Mouse (Mus musculus) CD4-positive helper T cell, adult 2 months (primary cell): Measurements from ENCODE around the gene Cdh3.

Experiments used
- DNase-seq: peaks from one replicate; pipeline ENCODE4 v3.0.0-alpha.2; 2012; ENCODE audit warnings: low read depth, missing footprints, low spot score

The Cdh3 gene

DNA sequence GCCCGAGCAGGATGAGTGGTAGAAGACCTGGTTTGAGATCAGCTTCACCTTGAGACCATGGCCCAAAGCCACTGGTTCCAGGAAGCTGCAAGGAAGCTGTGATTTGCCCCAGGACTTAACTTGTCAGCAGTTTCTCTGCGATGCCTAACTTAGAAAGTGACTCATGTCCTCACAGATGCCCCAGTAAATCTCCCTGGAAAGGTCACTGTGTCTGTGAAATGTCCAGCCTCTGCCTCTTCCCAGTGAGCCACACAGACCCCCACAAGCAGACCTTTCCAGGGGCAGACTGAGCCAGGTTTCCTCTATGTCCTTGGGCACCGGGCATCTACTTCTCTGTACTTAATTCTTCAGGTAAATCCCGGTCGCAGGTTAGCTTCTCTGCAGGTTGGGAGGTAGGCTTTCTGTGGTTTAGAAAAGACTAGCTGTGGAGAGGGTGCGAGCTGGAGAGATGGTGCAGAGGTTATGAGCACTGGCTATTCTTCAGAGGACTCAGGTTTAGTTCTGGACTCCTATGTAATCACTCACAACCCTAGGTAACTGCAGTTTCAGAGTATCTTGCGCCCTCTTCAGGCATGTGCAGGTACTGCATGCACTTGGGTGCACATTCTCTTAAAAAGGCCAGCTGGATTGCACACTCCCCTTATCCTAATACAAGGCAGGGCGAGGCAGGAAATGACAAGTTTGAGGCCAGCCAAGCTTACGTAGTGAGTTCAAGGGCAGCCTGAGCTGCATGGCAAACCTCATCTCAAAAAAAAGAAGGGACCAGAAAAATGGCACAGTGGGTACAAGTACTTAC lies 16.7 kb downstream of the Cdh3 start:
- DNase-seq: no peak

DNA sequence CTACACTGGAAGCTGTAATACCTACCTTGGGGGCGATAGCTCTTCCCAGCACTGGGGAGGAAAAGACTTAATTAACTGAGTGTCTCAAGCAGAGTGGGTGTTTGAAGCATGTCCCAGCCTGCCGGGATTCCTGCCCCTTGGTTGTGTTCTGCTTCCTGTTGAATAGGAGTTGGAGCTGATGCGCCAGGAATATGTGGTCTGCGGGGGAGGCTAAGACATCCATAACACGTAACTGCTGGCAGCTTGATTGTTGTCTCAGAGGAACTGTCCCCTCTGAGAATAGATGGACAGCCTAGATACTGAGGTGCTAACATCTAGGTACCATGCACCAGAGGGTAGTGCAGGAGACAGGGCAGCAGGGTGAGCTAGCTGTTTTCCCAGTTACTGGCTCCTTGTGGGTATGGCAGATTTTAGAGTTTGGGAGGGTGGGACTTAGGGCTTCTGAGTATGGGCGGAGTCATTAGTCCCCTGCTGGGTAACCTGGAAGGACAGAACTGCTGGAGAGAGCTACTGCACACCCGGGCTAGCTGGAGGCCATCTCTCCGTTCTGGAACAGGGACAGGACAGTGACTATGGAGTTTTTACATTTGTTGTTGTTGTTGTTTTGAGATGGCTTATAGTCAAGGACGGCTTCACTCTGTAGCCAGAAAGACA lies 18.0 kb downstream of the Cdh3 start:
- no peak for DNase-seq

DNA sequence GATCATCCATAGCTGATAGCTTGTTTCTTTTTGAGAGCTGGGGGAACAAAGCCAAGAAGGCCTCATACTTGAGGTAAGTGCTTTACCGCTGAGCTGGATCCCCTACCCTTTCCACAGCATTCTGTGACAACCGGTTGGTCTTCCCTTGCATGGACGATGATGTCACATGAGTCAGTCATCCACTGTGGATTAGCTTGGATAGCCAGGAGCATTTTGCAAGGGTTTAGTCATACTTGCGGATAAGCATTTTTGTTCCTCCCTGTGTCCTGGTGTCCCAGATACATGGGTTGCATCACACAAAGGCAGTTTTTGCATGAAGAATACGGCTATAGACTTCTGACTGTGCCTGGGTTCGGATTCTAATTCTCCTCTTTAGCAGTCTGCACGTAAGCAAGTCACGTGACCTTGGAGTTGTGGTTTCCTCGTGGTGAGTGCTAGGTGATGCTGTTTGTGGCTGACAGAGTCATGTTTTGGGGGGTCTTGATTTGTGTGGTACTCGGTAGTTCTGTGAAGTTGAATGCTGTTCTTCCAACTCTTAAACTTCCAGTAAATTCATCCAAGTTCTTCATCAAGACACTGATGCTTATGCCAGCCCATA lies 19.3 kb downstream of the Cdh3 start:
- DNase-seq: no peak

- peak; percentile 13 for DNase-seq
Measured at GRCm38 (mm10) chr8:106530566-106530965, 19.9 kb downstream of the Cdh3 start.

GRCm38 (mm10) chr8:106533709-106534108 lies 23.0 kb downstream of the Cdh3 start:
- no peak for DNase-seq

GRCm38 (mm10) chr8:106534449-106534848 lies 23.8 kb downstream of the Cdh3 start:
- peak; percentile 69 for DNase-seq

DNA sequence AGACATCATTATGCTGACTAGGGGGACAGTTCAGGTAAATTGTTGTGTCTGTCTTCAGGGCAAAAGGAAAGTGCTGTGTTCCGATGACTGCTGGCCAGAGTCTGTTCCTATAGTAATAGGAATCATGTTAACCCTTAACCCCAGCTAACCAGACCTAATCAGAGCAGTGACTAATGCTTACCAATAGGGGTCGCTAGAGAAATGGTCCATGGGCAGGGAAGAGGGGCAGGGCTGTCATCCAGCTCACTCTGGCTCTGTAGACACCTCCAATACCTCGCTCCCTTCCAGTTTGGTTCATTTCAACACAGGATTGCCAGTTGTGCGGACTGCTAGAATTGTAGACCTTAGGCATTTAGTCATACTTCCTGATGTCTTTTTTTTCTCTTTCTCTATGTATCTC lies 24.8 kb downstream of the Cdh3 start:
- DNase-seq: peak; percentile 18

DNA sequence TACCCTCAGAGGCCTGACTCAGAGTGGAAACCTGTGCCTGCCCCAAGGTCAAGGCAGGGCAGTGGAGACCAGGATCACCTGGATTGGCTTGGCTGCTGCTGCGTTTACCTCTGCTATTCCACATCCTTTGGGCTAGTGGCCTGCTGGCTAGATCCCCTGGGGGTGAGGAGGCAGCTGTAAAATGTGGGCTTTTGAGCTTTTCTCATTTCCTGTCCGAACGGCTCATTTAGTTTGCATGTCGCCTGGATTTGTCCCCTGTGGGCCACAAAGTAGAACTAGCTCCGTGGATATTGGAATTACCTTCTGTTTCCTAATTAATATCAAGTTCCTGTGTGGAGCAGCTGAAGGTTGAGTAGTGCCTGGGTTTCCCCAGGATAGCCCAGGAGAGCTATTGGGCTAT lies 28.5 kb downstream of the Cdh3 start:
- no peak for DNase-seq

GRCm38 (mm10) chr8:106541002-106541401 lies 30.3 kb downstream of the Cdh3 start:
- DNase-seq: no peak

DNA sequence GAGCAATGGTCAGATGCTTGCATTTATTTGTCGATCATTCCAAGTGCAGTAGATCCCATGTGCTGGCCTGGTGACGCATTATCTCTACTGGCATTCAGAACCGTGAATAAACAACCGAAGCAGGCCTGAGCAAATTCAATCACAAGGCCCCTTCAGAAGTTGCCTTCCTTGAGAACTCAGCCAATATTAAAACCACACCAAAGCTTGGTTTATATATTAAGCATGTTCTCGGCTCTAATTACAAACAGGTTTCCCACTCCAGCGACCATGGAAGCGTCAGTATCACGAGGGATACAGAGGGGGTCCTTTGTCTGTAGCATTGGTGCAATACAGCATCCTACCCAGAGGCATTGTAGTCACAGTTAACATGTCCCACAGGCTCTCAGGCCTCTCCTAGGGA lies 32.4 kb downstream of the Cdh3 start:
- DNase-seq: no peak

DNA sequence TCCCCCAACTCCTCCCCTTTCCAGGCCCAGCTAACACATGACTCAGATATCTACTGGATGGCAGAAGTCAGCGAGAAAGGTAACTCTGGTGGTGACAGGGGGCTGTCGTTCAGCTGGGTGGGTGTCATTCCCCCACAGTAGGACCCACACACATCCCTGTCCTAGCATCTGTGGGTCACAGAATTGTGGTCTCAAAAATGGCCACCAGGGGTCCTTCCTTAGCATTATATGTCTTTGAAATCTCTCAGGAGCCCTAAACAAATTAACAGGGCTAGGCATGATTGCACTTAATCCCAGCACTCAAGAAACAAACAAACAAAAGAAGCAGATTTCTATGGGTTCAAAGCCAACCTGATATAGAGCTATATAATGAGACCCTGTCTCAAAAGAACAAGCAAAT lies 34.5 kb downstream of the Cdh3 start:
- DNase-seq: peak; percentile 13

DNA sequence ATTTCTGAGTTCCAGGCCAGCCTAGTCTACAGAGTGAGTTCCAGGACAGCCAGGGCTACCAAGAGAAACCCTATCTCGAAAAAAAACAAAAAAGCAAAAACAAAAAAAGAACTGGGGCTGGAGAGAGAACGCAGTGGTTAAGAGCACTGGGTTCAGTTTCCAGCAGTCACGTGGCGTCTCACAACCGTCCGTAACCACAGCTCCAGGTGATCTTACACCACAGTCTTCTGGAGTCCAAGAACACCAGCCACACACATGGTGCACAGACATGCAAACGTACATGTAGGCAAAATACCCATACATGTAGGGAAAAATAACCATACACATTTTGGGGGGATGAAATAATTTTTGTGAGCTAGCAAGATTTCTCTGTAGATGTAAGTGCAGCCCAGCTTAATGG lies 36.1 kb downstream of the Cdh3 start:
- no peak for DNase-seq

GRCm38 (mm10) chr8:106548366-106548936 lies 37.8 kb downstream of the Cdh3 start:
- no peak for DNase-seq

DNA sequence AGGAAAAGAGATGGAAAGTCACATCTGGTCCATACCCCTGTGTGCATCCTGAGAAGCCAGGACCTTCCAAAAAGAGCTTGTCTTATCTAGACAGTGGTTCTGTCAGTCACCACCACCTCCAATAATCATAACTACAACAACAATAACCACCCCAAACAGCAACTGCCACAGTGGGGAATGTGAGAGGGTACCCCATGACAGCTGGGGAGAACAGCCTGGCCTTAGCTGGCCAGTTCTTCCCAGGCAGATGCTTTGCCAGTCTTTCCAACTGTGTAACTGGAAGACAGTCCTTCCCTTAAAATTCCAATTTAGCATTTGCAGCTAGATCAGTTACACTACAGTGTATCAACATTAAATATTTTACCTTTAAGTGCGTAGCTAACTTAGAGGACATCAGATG lies 40.2 kb downstream of the Cdh3 start:
- no peak for DNase-seq

GRCm38 (mm10) chr8:106554011-106554410 lies 43.3 kb downstream of the Cdh3 start:
- DNase-seq: no peak

DNA sequence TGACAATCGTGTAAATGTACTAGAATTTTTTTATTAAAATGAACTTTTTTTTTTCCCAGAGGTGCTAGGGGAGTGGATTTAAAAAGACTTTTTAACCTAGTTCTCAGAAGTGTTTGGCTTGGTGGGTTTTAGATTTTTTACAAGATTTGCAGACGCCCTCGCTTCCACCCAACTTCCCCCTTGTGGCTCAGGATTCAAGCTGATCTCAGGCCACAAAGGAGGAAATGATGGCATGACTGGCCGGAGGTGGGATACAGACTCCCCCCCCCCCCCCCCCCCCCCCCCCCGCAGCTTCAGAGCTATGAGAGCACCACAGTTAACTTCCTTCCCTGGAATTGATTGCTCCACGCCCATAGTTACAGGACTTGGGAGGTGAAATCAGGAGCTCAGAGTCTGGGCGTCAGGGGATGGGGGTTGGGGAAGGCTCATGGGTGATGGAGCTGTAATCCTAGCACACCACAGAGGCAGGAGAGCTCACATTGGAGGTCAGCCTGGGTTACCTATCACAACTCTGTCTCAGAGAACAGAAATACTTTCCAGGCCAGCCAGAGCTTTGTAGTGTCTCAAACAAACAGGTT lies 45.5 kb downstream of the Cdh3 start:
- no peak for DNase-seq

GRCm38 (mm10) chr8:106559844-106560243 lies 49.2 kb downstream of the Cdh3 start:
- DNase-seq: no peak

GRCm38 (mm10) chr8:106561097-106561865 lies 50.6 kb downstream of the Cdh3 start:
- peak; percentile 83 for DNase-seq

DNA sequence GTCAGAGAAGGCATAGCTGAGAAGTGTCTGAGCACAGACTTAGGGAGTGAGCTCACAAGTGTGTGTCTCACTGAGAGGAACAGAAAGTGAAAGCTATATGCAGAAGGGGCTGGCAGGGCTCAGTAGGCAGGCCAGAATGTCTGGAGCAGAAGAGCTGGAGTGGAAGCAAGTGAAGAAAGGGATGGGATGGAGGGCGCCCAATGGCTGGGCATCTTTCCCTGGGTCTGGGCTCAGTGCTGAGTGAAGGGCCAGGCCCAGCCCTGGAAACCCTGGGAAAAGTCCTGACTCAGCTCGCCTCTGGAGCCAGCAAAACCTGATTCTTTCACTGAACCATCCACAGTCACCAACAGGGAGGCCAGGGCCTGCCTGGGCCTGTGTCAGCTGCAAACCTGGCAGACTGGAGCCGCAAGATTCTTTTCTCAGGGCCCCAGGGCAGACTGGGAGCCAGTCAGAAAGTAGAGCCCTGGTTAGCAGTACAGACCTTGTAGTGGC lies 53.0 kb downstream of the Cdh3 start:
- DNase-seq: peak; percentile 31

- no peak for DNase-seq
Measured at GRCm38 (mm10) chr8:106569006-106569405, 58.3 kb downstream of the Cdh3 start.

GRCm38 (mm10) chr8:106570386-106570785 lies 59.7 kb downstream of the Cdh3 start:
- DNase-seq: no peak
